Comparison of ENCODE assay signal across 15 mouse cellular contexts in genomic region chr4:118368616-118369015, GRCm38 (mm10). TPM values are rescaled to one million over a fixed set of nuclear protein-coding genes. Genes with fewer than 3 reads are reported as not detected.
DNase-seq lines count a peak whose midpoint lies in the region; TF ChIP-seq lines count a peak whose summit lies in the region.
"Had no signal": no experiment of that assay in that cellular context is flagged by ENCODE, and none has a peak within 500 bp of the region (broad histone marks: within the 10 kb centered on the region; RNA-seq: fewer than 3 reads in every experiment).

No protein-coding gene starts in this region.

- DNase-seq in adrenal gland, adult 8-10 months, result peak; percentile 50
- DNase-seq in adrenal gland, postnatal 25 days, result no peak
- peak; percentile 1 for DNase-seq in cerebellum, adult 9-11 months
- DNase-seq in cerebellum, adult 11 months, result no peak
- DNase-seq in lung, postnatal 25 days (ENCODE audit: low spot score), result peak; percentile 27
- DNase-seq in lung, adult 2 months, result no peak
- peak; percentile 38 for DNase-seq in adrenal gland, postnatal 14 days
- no peak for DNase-seq in retina, embryonic 14.5 days (ENCODE audit: low spot score)
- DNase-seq: cerebellum, adult 18-20 months; cerebellum, adult 8-10 months; cerebellum, postnatal 10 days; cerebellum, postnatal 25 days had no signal

- TF ChIP-seq POLR2A in lung, adult 2 months (IDR thresholded peaks at IDR 0.05; ENCODE audit: borderline replicate concordance, extremely low read depth, low read depth, low read length), result no peak

- WGBS in lung, adult 2 months, result 72% methylated on average over 3 of the region's 3 CpGs

- H3K4me3 ChIP-seq in lung, adult 2 months (replicated peaks; ENCODE audit: extremely low read depth, low read depth, low read length), result no peak overlapping the region
- H3K4me3 ChIP-seq: embryonic facial prominence, embryonic 10.5 days; embryonic facial prominence, embryonic 12.5 days; forebrain, embryonic 13.5 days had no signal

- H3K4me1 ChIP-seq in lung, adult 2 months (ENCODE audit: control insufficient read depth, insufficient read depth, low read length), result no peaks in the 10 kb centered on the region; the same call in 1 of the 2 replicates
- H3K4me1 ChIP-seq: embryonic facial prominence, embryonic 10.5 days; embryonic facial prominence, embryonic 12.5 days; forebrain, embryonic 13.5 days had no signal

- TF ChIP-seq CTCF in lung, adult 2 months (IDR thresholded peaks at IDR 0.05; ENCODE audit: insufficient read depth, low read length), result no peak

RNA-seq across cellular contexts. Expression of gene Szt2, which starts 40.5 kb away (rescaled TPM):
- 10 to 100 TPM; 22.4 to 45.1 (median 31.7) TPM for total RNA-seq in adrenal gland, adult 8-10 months (2022)
- 33.0 and 34.4 TPM in 2 replicates for total RNA-seq in adrenal gland, postnatal 25 days (2021)
- 48.5 and 54.4 TPM in 2 replicates for polyA plus RNA-seq in lung, adult 2 months (2012; rRNA removed)
- total RNA-seq in adrenal gland, postnatal 14 days (2021), result 18.3 and 22.5 TPM in 2 replicates

RNA-seq across cellular contexts. Expression of gene Med8, which starts 40.5 kb away (rescaled TPM):
- total RNA-seq in adrenal gland, adult 8-10 months (2022), result 10 to 100 TPM; 61.3 to 67.6 (median 66.8) TPM
- total RNA-seq in adrenal gland, postnatal 25 days (2021), result 67.9 and 85.3 TPM in 2 replicates
- polyA plus RNA-seq in lung, adult 2 months (2012; rRNA removed), result 20.8 and 38.4 TPM in 2 replicates
- total RNA-seq in adrenal gland, postnatal 14 days (2021), result 65.7 and 67.9 TPM in 2 replicates

RNA-seq across cellular contexts. Expression of gene Elovl1, which starts 59.3 kb away (rescaled TPM):
- 100 to 1,000 TPM in 2 of 4 experiments, 10 to 100 TPM in 2; 73.8 to 108 (median 99.3) TPM for total RNA-seq in adrenal gland, adult 8-10 months (2022)
- 120 and 128 TPM in 2 replicates for total RNA-seq in adrenal gland, postnatal 25 days (2021)
- 978 and 1,062 TPM in 2 replicates for polyA plus RNA-seq in lung, adult 2 months (2012; rRNA removed)
- 66.4 and 75.4 TPM in 2 replicates for total RNA-seq in adrenal gland, postnatal 14 days (2021)

Comparison
In these comparisons a context has a peak if more than half of its experiments do, and no peak if none do; other contexts are left out.
1. DNase-seq: peak in adrenal gland, adult 8-10 months (single experiment), cerebellum, adult 9-11 months (single experiment), lung, postnatal 25 days (single experiment) and adrenal gland, postnatal 14 days (single experiment); none in adrenal gland, postnatal 25 days (single experiment), cerebellum, adult 11 months (single experiment), lung, adult 2 months (single experiment) and retina, embryonic 14.5 days (single experiment).